ENCODE assay signal across 30 mouse cellular contexts in genomic region chr11:79327106-79327505, GRCm38 (mm10). TPM values are rescaled to one million over a fixed set of nuclear protein-coding genes. Genes with fewer than 3 reads are reported as not detected.
A peak's percentile ranks its signal among the peaks of the same experiment; 100 is the strongest.
DNase-seq lines count a peak whose midpoint lies in the region; ATAC-seq and TF ChIP-seq lines count a peak whose summit lies in the region.
"Had no signal": no experiment of that assay in that cellular context is flagged by ENCODE, and none has a peak within 500 bp of the region (broad histone marks: within the 10 kb centered on the region; RNA-seq: fewer than 3 reads in every experiment).

No protein-coding gene starts in this region.

- TF ChIP-seq EP300 in ES-Bruce4 (IDR thresholded peaks at IDR 0.05; ENCODE audit: insufficient read depth, low read depth, low read length), result no peak

- H3K4me2 ChIP-seq in limb, embryonic 12.5 days, result no peak overlapping the region
- H3K4me2 ChIP-seq: embryonic facial prominence, embryonic 15.5 days; forebrain, embryonic 13.5 days; heart, embryonic 13.5 days; hindbrain, embryonic 15.5 days had no signal

- H3K4me3 ChIP-seq in limb, embryonic 12.5 days (replicated peaks), result no peak overlapping the region
- no peak overlapping the region for H3K4me3 ChIP-seq in limb, embryonic 10.5 days
- H3K4me3 ChIP-seq in ES-Bruce4 (ENCODE audit: low read depth, low read length), result no peak overlapping the region
- H3K4me3 ChIP-seq: embryonic facial prominence, embryonic 15.5 days; erythroblast, embryonic 14.5 days; forebrain, embryonic 13.5 days; heart, embryonic 13.5 days; hindbrain, embryonic 15.5 days had no signal

- no peak for ATAC-seq in limb, embryonic 12.5 days (ENCODE audit: insufficient number of reproducible peaks, insufficient read depth, low FRiP score, low TSS enrichment, low read depth)
- ATAC-seq in megakaryocyte-erythroid progenitor cell, adult 5-6 weeks (replicated peaks; ENCODE audit: low FRiP score, low TSS enrichment, poor library complexity, severe bottlenecking), result no peak
- ATAC-seq in erythroid progenitor cell, adult 5-6 weeks (replicated peaks; ENCODE audit: low FRiP score, poor library complexity, severe bottlenecking), result no peak
- ATAC-seq: CD4-positive, CD25-positive, alpha-beta regulatory T cell, adult 4 months; forebrain, embryonic 13.5 days; forebrain, postnatal 0 days had no signal

- no peak for TF ChIP-seq CTCF in ES-Bruce4 (IDR thresholded peaks at IDR 0.05; ENCODE audit: low read depth, low read length)

- DNase-seq in embryo, embryonic 10 days (ENCODE audit: low spot score), result peak; percentile 11
- DNase-seq in embryo, embryonic 11 days, result no peak
- DNase-seq in limb, embryonic 10.5 days (ENCODE audit: low spot score), result no peak
- peak; percentile 90 for DNase-seq in ZHBTc4 (ENCODE audit: low read depth, low spot score)
- DNase-seq: adrenal gland, postnatal 10 days; B cell, adult 2 months; cerebellum, adult 11 months; cerebellum, adult 8-10 months; cerebellum, postnatal 14 days; forebrain, postnatal 0 days; gastrocnemius, postnatal 14 days; heart, postnatal 36 days had no signal

- no peaks in the 10 kb centered on the region for H3K27me3 ChIP-seq in limb, embryonic 12.5 days
- H3K27me3 ChIP-seq in limb, embryonic 10.5 days (ENCODE audit: low read depth, poor library complexity, severe bottlenecking), result no peaks in the 10 kb centered on the region
- H3K27me3 ChIP-seq in ES-Bruce4 (ENCODE audit: control insufficient read depth, insufficient read depth, low read length, poor library complexity, severe bottlenecking), result no peaks in the 10 kb centered on the region
- H3K27me3 ChIP-seq: embryonic facial prominence, embryonic 15.5 days; forebrain, embryonic 13.5 days; heart, embryonic 13.5 days; hindbrain, embryonic 15.5 days had no signal

- 30% methylated on average over 4 of the region's 4 CpGs for WGBS in limb, embryonic 12.5 days
- WGBS in limb, embryonic 10.5 days, result 33% methylated on average over 4 of the region's 4 CpGs

- H3K4me1 ChIP-seq in limb, embryonic 12.5 days (replicated peaks), result peaks cover 5% of the 10 kb centered on the region; the same call in 1 of the 2 replicates
- no peaks in the 10 kb centered on the region for H3K4me1 ChIP-seq in limb, embryonic 10.5 days
- H3K4me1 ChIP-seq in ES-Bruce4 (ENCODE audit: control insufficient read depth, insufficient read depth, low read length), result peaks cover 2% of the 10 kb centered on the region
- H3K4me1 ChIP-seq: forebrain, embryonic 13.5 days; heart, embryonic 13.5 days; hindbrain, embryonic 15.5 days had no signal

- H3K9ac ChIP-seq in limb, embryonic 12.5 days (replicated peaks), result 0 out of 2 replicates have a peak overlapping the region, but pooled peaks have one; percentile 12
- no peak overlapping the region for H3K9ac ChIP-seq in ES-Bruce4 (ENCODE audit: low read depth, poor library complexity, severe bottlenecking)
- H3K9ac ChIP-seq: embryonic facial prominence, embryonic 15.5 days; forebrain, embryonic 13.5 days; forebrain, postnatal 0 days; heart, embryonic 13.5 days; hindbrain, embryonic 15.5 days had no signal

- H3K9me3 ChIP-seq in limb, embryonic 12.5 days, result no peaks in the 10 kb centered on the region
- H3K9me3 ChIP-seq in limb, embryonic 10.5 days (replicated peaks), result no peaks in the 10 kb centered on the region
- H3K9me3 ChIP-seq in ES-Bruce4 (replicated peaks; ENCODE audit: control insufficient read depth, insufficient read depth, low read length, poor library complexity, severe bottlenecking), result no peaks in the 10 kb centered on the region
- H3K9me3 ChIP-seq: embryonic facial prominence, embryonic 15.5 days; forebrain, embryonic 13.5 days; heart, embryonic 13.5 days; hindbrain, embryonic 15.5 days had no signal

- no peak for TF ChIP-seq POLR2A in ES-Bruce4 (IDR thresholded peaks at IDR 0.05; ENCODE audit: insufficient read depth, low read length)

- H3K36me3 ChIP-seq in limb, embryonic 12.5 days, result no peaks in the 10 kb centered on the region
- H3K36me3 ChIP-seq in limb, embryonic 10.5 days, result no peaks in the 10 kb centered on the region
- no peaks in the 10 kb centered on the region for H3K36me3 ChIP-seq in ES-Bruce4 (ENCODE audit: control insufficient read depth, insufficient read depth, low read length, poor library complexity, severe bottlenecking)
- H3K36me3 ChIP-seq: embryonic facial prominence, embryonic 15.5 days; heart, embryonic 13.5 days; hindbrain, embryonic 15.5 days had no signal

- H3K27ac ChIP-seq in limb, embryonic 12.5 days, result no peak overlapping the region
- no peak overlapping the region for H3K27ac ChIP-seq in limb, embryonic 10.5 days
- H3K27ac ChIP-seq in ES-Bruce4 (ENCODE audit: insufficient read depth, low read length), result peak overlapping the region; percentile 72
- H3K27ac ChIP-seq: embryonic facial prominence, embryonic 15.5 days; forebrain, embryonic 13.5 days; heart, embryonic 13.5 days; hindbrain, embryonic 15.5 days had no signal

RNA-seq across cellular contexts. Expression of gene Nf1, which starts 12.4 kb away (rescaled TPM):
- polyA plus RNA-seq in limb, embryonic 12.5 days (2016; fragmentation: Nextera tagmentation; extraction: Ambion mirVana), result 7.9 and 9.3 TPM in 2 replicates
- polyA plus RNA-seq in limb, embryonic 10.5 days (2016; fragmentation: Nextera tagmentation; extraction: Ambion mirVana), result 6.5 and 7.6 TPM in 2 replicates
- 36.1 and 39.6 TPM in 2 replicates for polyA plus RNA-seq in ES-Bruce4 (2011; ENCODE audit: insufficient read depth, insufficient read length, low read depth, missing spikeins)
- total RNA-seq in megakaryocyte-erythroid progenitor cell, adult 5-6 weeks (2014; fragmentation: Nextera tagmentation), result 23.3 and 27.5 TPM in 2 replicates
- total RNA-seq in megakaryocyte-erythroid progenitor cell, adult 5-6 weeks (2017), result 10.6 and 11.7 TPM in 2 replicates
- 6.3 and 9.7 TPM in 2 replicates for total RNA-seq in erythroid progenitor cell, adult 5-6 weeks (2015; ENCODE audit: low replicate concordance)
- 3.6 and 5.7 TPM in 2 replicates for total RNA-seq in erythroid progenitor cell, adult 5-6 weeks (2017; ENCODE audit: low replicate concordance)

RNA-seq across cellular contexts. Expression of gene Gm9964, which starts 30.4 kb away (rescaled TPM):
- not detected in 2 replicates for polyA plus RNA-seq in limb, embryonic 12.5 days (2016; fragmentation: Nextera tagmentation; extraction: Ambion mirVana)
- not detected in 2 replicates for polyA plus RNA-seq in limb, embryonic 10.5 days (2016; fragmentation: Nextera tagmentation; extraction: Ambion mirVana)
- polyA plus RNA-seq in ES-Bruce4 (2011; ENCODE audit: insufficient read depth, insufficient read length, low read depth, missing spikeins), result not detected in 2 replicates
- total RNA-seq in megakaryocyte-erythroid progenitor cell, adult 5-6 weeks (2014; fragmentation: Nextera tagmentation), result not detected in 2 replicates
- total RNA-seq in megakaryocyte-erythroid progenitor cell, adult 5-6 weeks (2017), result not detected in 2 replicates
- not detected in 2 replicates for total RNA-seq in erythroid progenitor cell, adult 5-6 weeks (2015; ENCODE audit: low replicate concordance)
- not detected in 2 replicates for total RNA-seq in erythroid progenitor cell, adult 5-6 weeks (2017; ENCODE audit: low replicate concordance)
- total RNA-seq: adrenal gland, postnatal 10 days; common myeloid progenitor, adult 5-6 weeks; forebrain, postnatal 0 days; gastrocnemius, adult 18-20 months; gastrocnemius, postnatal 14 days; granulocyte monocyte progenitor cell, adult 5-6 weeks; heart, adult 8-10 months; heart, postnatal 36 days had no signal
- polyA plus RNA-seq: brain, embryonic 14.5 days; CD4-positive, CD25-positive, alpha-beta regulatory T cell, adult 4 months; embryonic facial prominence, embryonic 11.5 days; embryonic facial prominence, embryonic 15.5 days; erythroblast, embryonic 14.5 days; forebrain, embryonic 13.5 days; forebrain, postnatal 0 days; heart, embryonic 13.5 days; heart, postnatal 0 days; hindbrain, embryonic 11.5 days; hindbrain, embryonic 15.5 days had no signal

Comparison
In these comparisons a context has a peak if more than half of its experiments do, and no peak if none do; other contexts are left out.
1. DNase-seq: peak in embryo, embryonic 10 days (single experiment) and ZHBTc4 (single experiment); none in embryo, embryonic 11 days (single experiment) and limb, embryonic 10.5 days (single experiment).